In the genomic region with DNA sequence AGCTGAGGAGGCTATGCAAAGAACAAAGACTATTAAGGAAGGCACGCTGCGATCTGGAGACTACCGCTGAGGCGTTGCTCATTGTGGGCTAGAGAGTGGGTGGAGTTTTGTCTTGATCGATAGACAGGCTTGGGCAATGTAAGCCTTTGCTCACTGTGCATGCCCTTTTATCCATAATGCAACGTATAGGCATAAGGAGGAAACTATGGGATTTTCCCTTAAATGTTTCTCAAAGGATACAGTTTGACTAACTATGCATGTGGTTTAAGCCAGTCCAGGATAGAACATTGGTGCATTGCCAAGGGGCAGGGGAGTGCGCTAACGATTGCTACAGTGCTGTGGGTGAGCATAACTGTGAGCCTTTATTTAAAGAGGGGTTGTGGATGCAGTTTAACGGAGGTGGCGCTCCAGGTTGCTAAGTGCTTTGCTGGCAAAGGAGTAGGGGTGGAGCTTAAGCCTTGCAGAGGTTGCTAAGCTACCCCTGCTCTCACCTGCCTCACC, we compare ENCODE assay signal across 8 mouse cellular contexts. TPM values are rescaled to one million over a fixed set of nuclear protein-coding genes. Genes with fewer than 3 reads are reported as not detected.
DNase-seq lines count a peak whose midpoint lies in the region; ATAC-seq lines count a peak whose summit lies in the region.

No protein-coding gene starts in this region.

- no peaks in the 10 kb centered on the region for H3K36me3 ChIP-seq in heart, embryonic 10.5 days
- H3K36me3 ChIP-seq in stomach, embryonic 14.5 days (ENCODE audit: control insufficient read depth, insufficient read depth, low read length) = no peaks in the 10 kb centered on the region

- H3K27me3 ChIP-seq in heart, embryonic 10.5 days (ENCODE audit: insufficient read depth, poor library complexity, severe bottlenecking) = no peaks in the 10 kb centered on the region
- no peaks in the 10 kb centered on the region for H3K27me3 ChIP-seq in stomach, embryonic 14.5 days (ENCODE audit: control insufficient read depth, insufficient read depth, low read length)

- H3K4me3 ChIP-seq in heart, embryonic 10.5 days = peak overlapping the region; percentile 59
- 0 out of 2 replicates have a peak overlapping the region, but pooled peaks have one; percentile 7 for H3K4me3 ChIP-seq in stomach, embryonic 14.5 days (ENCODE audit: low read depth, low read length)

- H3K4me1 ChIP-seq in heart, embryonic 10.5 days = 0 out of 2 replicates have a peak, but pooled peaks cover 6% of the 10 kb centered on the region
- H3K4me1 ChIP-seq in stomach, embryonic 14.5 days (ENCODE audit: control insufficient read depth, insufficient read depth, low read length) = no peaks in the 10 kb centered on the region

- no peak for DNase-seq in heart, embryonic 10.5 days (ENCODE audit: low spot score)
- no peak for DNase-seq in heart, postnatal 25 days (ENCODE audit: low spot score)
- DNase-seq in heart, postnatal 4 days = peak; percentile 16
- DNase-seq in layer of hippocampus, adult 9-11 months = peak; percentile 57
- DNase-seq in lung, postnatal 10 days = peak; percentile 18
- no peak for DNase-seq in gastrocnemius, postnatal 4 days (ENCODE audit: low spot score in 2 of 2)

- peak; percentile 55 for ATAC-seq in common myeloid progenitor, adult 5-6 weeks (replicated peaks; ENCODE audit: low read depth, poor library complexity, severe bottlenecking)
- ATAC-seq in stomach, embryonic 14.5 days (ENCODE audit: insufficient number of reproducible peaks, insufficient read depth, low FRiP score, low read depth) = peak; percentile 80; the same call in 1 of the 2 replicates

- intact Hi-C loops in heart, postnatal 25 days (cut with DNase I) = no loop called here

- H3K4me2 ChIP-seq in stomach, embryonic 14.5 days (replicated peaks; ENCODE audit: low read depth, low read length) = peak overlapping the region; percentile 33

- no peaks in the 10 kb centered on the region for H3K9me3 ChIP-seq in heart, embryonic 10.5 days
- no peaks in the 10 kb centered on the region for H3K9me3 ChIP-seq in stomach, embryonic 14.5 days (ENCODE audit: control insufficient read depth, low read depth, low read length)

- H3K9ac ChIP-seq in stomach, embryonic 14.5 days (replicated peaks; ENCODE audit: low read depth, low read length) = no peak overlapping the region

- 5% methylated on average over 10 of the region's 10 CpGs for WGBS in heart, embryonic 10.5 days
- 2% methylated on average over 10 of the region's 10 CpGs for WGBS in stomach, embryonic 14.5 days

- H3K27ac ChIP-seq in heart, embryonic 10.5 days = peak overlapping the region; percentile 10; the same call in 1 of the 2 replicates
- no peak overlapping the region for H3K27ac ChIP-seq in stomach, embryonic 14.5 days (ENCODE audit: low read length)

RNA-seq across cellular contexts. Expression of gene Asb5, which starts 20.1 kb away (rescaled TPM):
- 5.0 and 6.8 TPM in 2 replicates for polyA plus RNA-seq in heart, embryonic 10.5 days (2016; fragmentation: Nextera tagmentation; extraction: Ambion mirVana)
- 10 to 100 TPM; 20.7 to 21.7 TPM for total RNA-seq in heart, postnatal 25 days (2021)
- total RNA-seq in common myeloid progenitor, adult 5-6 weeks (2017) = not detected in 2 replicates
- total RNA-seq in heart, postnatal 4 days (2021) = 1 to 10 TPM; 3.7 to 4.7 TPM
- 7.1 and 7.9 TPM in 2 replicates for polyA plus RNA-seq in stomach, embryonic 14.5 days (2014; fragmentation: Nextera tagmentation; extraction: Ambion mirVana)
- total RNA-seq in gastrocnemius, postnatal 4 days (2021) = 10 to 100 TPM; 83.7 to 90.5 TPM

RNA-seq across cellular contexts. Expression of gene Spcs3, which starts 20.5 kb away (rescaled TPM):
- polyA plus RNA-seq in heart, embryonic 10.5 days (2016; fragmentation: Nextera tagmentation; extraction: Ambion mirVana) = 94.8 and 96.7 TPM in 2 replicates
- 10 to 100 TPM; 40.4 to 42.0 TPM for total RNA-seq in heart, postnatal 25 days (2021)
- 123 and 128 TPM in 2 replicates for total RNA-seq in common myeloid progenitor, adult 5-6 weeks (2017)
- total RNA-seq in heart, postnatal 4 days (2021) = 10 to 100 TPM; 38.0 to 39.8 TPM
- polyA plus RNA-seq in stomach, embryonic 14.5 days (2014; fragmentation: Nextera tagmentation; extraction: Ambion mirVana) = 74.0 and 86.9 TPM in 2 replicates
- total RNA-seq in gastrocnemius, postnatal 4 days (2021) = 10 to 100 TPM; 34.8 to 37.6 TPM

Comparison
In these comparisons a context has a peak if more than half of its experiments do, and no peak if none do; other contexts are left out.
1. DNase-seq: peak in heart, postnatal 4 days (single experiment), layer of hippocampus, adult 9-11 months (single experiment) and lung, postnatal 10 days (single experiment); none in heart, embryonic 10.5 days (single experiment), heart, postnatal 25 days (single experiment) and gastrocnemius, postnatal 4 days (0 of 2).